In the genomic region with DNA sequence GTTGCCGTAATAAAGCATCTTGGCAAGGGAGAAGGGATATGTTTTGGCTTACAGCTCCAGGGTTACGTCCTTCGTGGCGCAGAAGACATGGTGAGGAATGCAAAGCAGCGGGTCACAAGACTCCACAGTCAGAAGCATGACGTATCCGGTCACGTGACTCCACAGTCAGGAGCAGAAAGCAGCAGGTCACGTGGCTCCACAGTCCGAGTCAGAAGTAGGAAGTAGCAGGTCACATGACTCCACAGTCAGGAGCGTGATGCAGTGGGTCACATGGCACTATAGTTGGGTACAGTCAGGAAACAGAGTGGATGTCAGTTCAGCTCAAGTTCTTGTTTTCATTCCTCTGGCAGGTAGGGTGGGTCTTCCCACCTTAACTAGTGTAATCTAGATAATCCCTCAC, we compare ENCODE assay signal across 23 mouse cellular contexts. TPM values are rescaled to one million over a fixed set of nuclear protein-coding genes. Genes with fewer than 3 reads are reported as not detected.
DNase-seq lines count a peak whose midpoint lies in the region; TF ChIP-seq lines count a peak whose summit lies in the region.
"Had no signal": no experiment of that assay in that cellular context is flagged by ENCODE, and none has a peak within 500 bp of the region (broad histone marks: within the 10 kb centered on the region; RNA-seq: fewer than 3 reads in every experiment).

No protein-coding gene starts in this region.

- no peak for TF ChIP-seq CTCF in kidney, adult 2 months (conservative IDR thresholded peaks at IDR 0.05; ENCODE audit: insufficient read depth, insufficient read length, low read depth, low read length)
- no peak for TF ChIP-seq CTCF in testis, adult 2 months (IDR thresholded peaks at IDR 0.05; ENCODE audit: control insufficient read depth, insufficient read depth, insufficient replicate concordance, low read depth, low read length)
- TF ChIP-seq CTCF in cerebellum, adult 2 months (IDR thresholded peaks at IDR 0.05; ENCODE audit: borderline replicate concordance, insufficient read depth, low read depth, low read length) = no peak

- no peak overlapping the region for H3K4me3 ChIP-seq in kidney, adult 2 months (ENCODE audit: insufficient read depth, low read depth, low read length)
- H3K4me3 ChIP-seq in testis, adult 2 months (ENCODE audit: control insufficient read depth, low read depth, low read length) = peak overlapping the region; percentile 43
- H3K4me3 ChIP-seq in cerebellum, adult 2 months (replicated peaks; ENCODE audit: insufficient read depth, low read depth, low read length) = no peak overlapping the region
- H3K4me3 ChIP-seq: embryonic facial prominence, embryonic 13.5 days; heart, embryonic 10.5 days; kidney, embryonic 15.5 days; limb, embryonic 10.5 days; midbrain, embryonic 10.5 days had no signal

- no peaks in the 10 kb centered on the region for H3K36me3 ChIP-seq in kidney, adult 2 months (ENCODE audit: control insufficient read depth, insufficient read depth, low read length)
- no peaks in the 10 kb centered on the region for H3K36me3 ChIP-seq in testis, adult 2 months (ENCODE audit: control insufficient read depth, insufficient read depth, low read length)

- no peak overlapping the region for H3K27ac ChIP-seq in kidney, adult 2 months (ENCODE audit: insufficient read depth, low read depth, low read length)
- no peak overlapping the region for H3K27ac ChIP-seq in testis, adult 2 months (ENCODE audit: control insufficient read depth, insufficient read depth, low read depth, low read length)
- H3K27ac ChIP-seq in cerebellum, adult 2 months (ENCODE audit: insufficient read depth, low read length) = no peak overlapping the region
- H3K27ac ChIP-seq: embryonic facial prominence, embryonic 13.5 days; heart, embryonic 10.5 days; kidney, embryonic 15.5 days; limb, embryonic 10.5 days; midbrain, embryonic 10.5 days had no signal

- TF ChIP-seq POLR2A in kidney, adult 2 months (IDR thresholded peaks at IDR 0.05; ENCODE audit: low read depth, low read length) = no peak
- no peak; the same call in 1 of the 2 replicates for TF ChIP-seq POLR2A in testis, adult 2 months (IDR thresholded peaks at IDR 0.05; ENCODE audit: control insufficient read depth, low read depth, low read length)
- TF ChIP-seq POLR2A in cerebellum, adult 2 months (IDR thresholded peaks at IDR 0.05; ENCODE audit: borderline replicate concordance, insufficient read depth, low read length) = no peak

- no peaks in the 10 kb centered on the region for H3K27me3 ChIP-seq in kidney, adult 2 months (replicated peaks; ENCODE audit: control insufficient read depth, insufficient read depth, low read length)
- H3K27me3 ChIP-seq in testis, adult 2 months (ENCODE audit: control insufficient read depth, insufficient read depth, low read length) = no peaks in the 10 kb centered on the region
- no peaks in the 10 kb centered on the region for H3K27me3 ChIP-seq in cerebellum, adult 2 months (ENCODE audit: control insufficient read depth, insufficient read depth, low read length)
- H3K27me3 ChIP-seq: embryonic facial prominence, embryonic 13.5 days; kidney, embryonic 15.5 days had no signal

- 86% methylated on average over 11 of the region's 11 CpGs for WGBS in kidney, adult 2 months
- 94% methylated on average over 11 of the region's 11 CpGs for WGBS in cerebellum, adult 2 months

- H3K4me1 ChIP-seq in kidney, adult 2 months (ENCODE audit: control insufficient read depth, insufficient read depth, low read length) = no peaks in the 10 kb centered on the region
- peaks cover 11% of the 10 kb centered on the region for H3K4me1 ChIP-seq in testis, adult 2 months (ENCODE audit: control insufficient read depth, insufficient read depth, low read length)
- H3K4me1 ChIP-seq in cerebellum, adult 2 months (ENCODE audit: control insufficient read depth, insufficient read depth, low read length) = no peaks in the 10 kb centered on the region
- H3K4me1 ChIP-seq: embryonic facial prominence, embryonic 13.5 days; heart, embryonic 10.5 days; kidney, embryonic 15.5 days; limb, embryonic 10.5 days; midbrain, embryonic 10.5 days had no signal

- DNase-seq in kidney, adult 2 months = peak; percentile 7
- DNase-seq in kidney, adult 11 months = no peak
- DNase-seq in testis, postnatal 10 days (ENCODE audit: low spot score) = no peak
- DNase-seq in adipocyte (ENCODE audit: low spot score) = peak; percentile 12
- DNase-seq in embryo, embryonic 9.5 days (ENCODE audit: extremely low spot score) = no peak
- DNase-seq in cerebellum, adult 8-10 months = no peak
- DNase-seq in cerebellum, adult 2 months = no peak
- DNase-seq: cerebellum, postnatal 10 days; lung, adult 18-20 months; lung, postnatal 36 days; right cerebral cortex, postnatal 4 days; thymus, postnatal 36 days had no signal

RNA-seq across cellular contexts. Expression of gene Gm17304, which starts 19.2 kb away (rescaled TPM):
- polyA plus RNA-seq in kidney, adult 2 months (2012; rRNA removed) = not detected in 2 replicates
- polyA plus RNA-seq in testis, adult 2 months (2012; rRNA removed) = not detected in 2 replicates
- not detected in 2 replicates for polyA plus RNA-seq in cerebellum, adult 2 months (2012; rRNA removed)
- polyA plus RNA-seq: embryonic facial prominence, embryonic 13.5 days; forebrain, embryonic 16.5 days; heart, embryonic 10.5 days; heart, postnatal 0 days; hindbrain, embryonic 11.5 days; kidney, embryonic 15.5 days; limb, embryonic 10.5 days; liver, adult 2 months; midbrain, embryonic 10.5 days; neural tube, embryonic 11.5 days had no signal

Comparison
In these comparisons a context has a peak if more than half of its experiments do, and no peak if none do; other contexts are left out.
1. DNase-seq: peak in kidney, adult 2 months (single experiment) and adipocyte (single experiment); none in kidney, adult 11 months (single experiment), testis, postnatal 10 days (single experiment), embryo, embryonic 9.5 days (single experiment), cerebellum, adult 8-10 months (single experiment) and cerebellum, adult 2 months (0 of 2).